Mouse (Mus musculus): ENCODE data around the gene Pten.
"Not testable (repeated sequence)": the region's sequence is repeated elsewhere in the genome, so short reads cannot be mapped to it uniquely, and the experiment has no call there.

DNA sequence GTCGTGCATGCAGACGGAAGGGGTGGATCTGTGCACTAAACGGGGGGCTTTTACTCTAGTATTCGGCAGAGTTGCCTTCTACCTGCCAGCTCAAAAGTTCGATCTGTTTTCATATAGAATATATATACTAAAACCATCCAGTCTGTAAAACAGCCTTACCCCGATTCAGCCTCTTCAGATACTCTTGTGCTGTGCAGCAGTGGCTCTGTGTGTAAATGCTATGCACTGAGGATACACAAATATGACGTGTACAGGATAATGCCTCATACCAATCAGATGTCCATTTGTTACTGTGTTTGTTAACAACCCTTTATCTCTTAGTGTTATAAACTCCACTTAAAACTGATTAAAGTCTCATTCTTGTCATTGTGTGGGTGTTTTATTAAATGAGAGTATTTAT is 65.7 kb downstream of the Pten start:
- not testable (repeated sequence) for TF ChIP-seq POLR2A (IDR thresholded peaks at IDR 0.05; ENCODE audit: low read depth, low read length); CTCF (IDR thresholded peaks at IDR 0.05; ENCODE audit: extremely low read depth, insufficient read length, insufficient replicate concordance, low read depth, low read length)

Data from small intestine, adult 2 months (tissue).